Mouse (Mus musculus) MEL (cell line): ENCODE measurements around the gene Tbk1.

Experiments used
- BHLHE40 ChIP-seq: IDR thresholded peaks from 2 replicates; pipeline ENCODE4 v1.6.1; 2012; ENCODE audit warnings: low read depth, mild to moderate bottlenecking, inconsistent platforms, low read length, improper control_type of control experiment, borderline replicate concordance
- CTCF ChIP-seq, 3 experiments: IDR thresholded peaks in 2 of 3; conservative IDR thresholded peaks in 1 of 3; 2 replicates each; pipeline ENCODE4 v1.5.1; 2011 to 2012; ENCODE audit warnings: low read length in 3 of 3, low read depth in 2 of 3, mild to moderate bottlenecking in 2 of 3, improper control_type of control experiment in 1 of 3, inconsistent platforms in 1 of 3, mixed read lengths in 1 of 3, moderate library complexity in 1 of 3; ENCODE audit not compliant: control insufficient read depth in 1 of 3, insufficient read depth in 1 of 3, poor library complexity in 1 of 3, severe bottlenecking in 1 of 3
- MXI1 ChIP-seq: IDR thresholded peaks from 2 replicates; pipeline ENCODE4 v1.6.1; 2011; ENCODE audit warnings: mild to moderate bottlenecking, low read depth, low read length, improper control_type of control experiment
- MYB ChIP-seq: IDR thresholded peaks from 2 replicates; pipeline ENCODE4 v1.6.1; 2011; ENCODE audit warnings: mild to moderate bottlenecking, low read depth, low read length, improper control_type of control experiment
- MYC ChIP-seq: IDR thresholded peaks from 2 replicates; pipeline ENCODE4 v1.6.1; 2011; ENCODE audit warnings: low read depth, mild to moderate bottlenecking, low read length, improper control_type of control experiment, moderate library complexity
- NELFE ChIP-seq: IDR thresholded peaks from 2 replicates; pipeline ENCODE4 v1.6.1; 2011; ENCODE audit warnings: low read depth, low read length, improper control_type of control experiment
- ZC3H11A ChIP-seq: IDR thresholded peaks from 2 replicates; pipeline ENCODE4 v1.6.1; 2012; ENCODE audit warnings: low read depth, mild to moderate bottlenecking, inconsistent platforms, low read length, improper control_type of control experiment

GRCm38 (mm10) chr10:121613570-121613969 is 27.0 kb upstream of the Tbk1 start:
- TF ChIP-seq BHLHE40 (no peak), CTCF (IDR thresholded peaks at IDR 0.05 in 2 of 3, conservative IDR thresholded peaks at IDR 0.05 in 1 of 3; ENCODE audit: control insufficient read depth in 1 of 3, insufficient read depth in 1 of 3, low read depth in 2 of 3, low read length in 3 of 3, poor library complexity in 1 of 3, severe bottlenecking in 1 of 3) (no peak), ZC3H11A (no peak), MXI1 (no peak), NELFE (no peak), MYB (no peak), MYC (no peak)
